Mouse (Mus musculus) kidney, embryonic 14.5 days (tissue): ENCODE results near the gene Sbno2. TPM values are rescaled to one million over a fixed set of nuclear protein-coding genes. Genes with fewer than 3 reads are reported as not detected.

Experiments
- ATAC-seq: fragments of 200-750 bp; cut with Nextera tagmentation; 2 replicates; pipeline ENCODE4 v1.8.0; 2017; ENCODE audit warnings: moderate number of reproducible peaks, mild to moderate bottlenecking, moderate TSS enrichment, moderate library complexity; ENCODE audit not compliant: low FRiP score, low TSS enrichment
- H3K27ac ChIP-seq: fragments of 300-500 bp; sonication (generic); 2 replicates; pipeline ENCODE4 v1.5.1; 2014; ENCODE audit warnings: low read depth, mild to moderate bottlenecking, low read length, moderate library complexity, mixed read lengths
- H3K27me3 ChIP-seq: fragments of 300-500 bp; sonication (generic); 2 replicates; pipeline ENCODE4 v1.6.1; 2014; ENCODE audit warnings: mild to moderate bottlenecking, low read length; ENCODE audit not compliant: control insufficient read depth, insufficient read depth
- H3K36me3 ChIP-seq: fragments of 300-500 bp; sonication (generic); 2 replicates; pipeline ENCODE4 v1.6.1; 2014; ENCODE audit warnings: low read length, mixed read lengths; ENCODE audit not compliant: control insufficient read depth, insufficient read depth
- H3K4me1 ChIP-seq: fragments of 300-500 bp; sonication (generic); 2 replicates; pipeline ENCODE4 v1.6.1; 2014; ENCODE audit warnings: low read length, mixed read lengths; ENCODE audit not compliant: control insufficient read depth, insufficient read depth
- H3K4me2 ChIP-seq: fragments of 300-500 bp; sonication (generic); replicated peaks from 2 replicates; pipeline ENCODE4 v1.6.1; 2014; ENCODE audit warnings: low read depth, mild to moderate bottlenecking, low read length
- H3K4me3 ChIP-seq: fragments of 300-500 bp; sonication (generic); 2 replicates; pipeline ENCODE4 v1.5.1; 2014; ENCODE audit warnings: mild to moderate bottlenecking, low read length
- H3K9ac ChIP-seq: fragments of 300-500 bp; sonication (generic); 2 replicates; pipeline ENCODE4 v1.6.1; 2014; ENCODE audit warnings: low read depth, mild to moderate bottlenecking, low read length, moderate library complexity
- H3K9me3 ChIP-seq: fragments of 300-500 bp; sonication (generic); 2 replicates; pipeline ENCODE4 v1.6.1; 2016; ENCODE audit warnings: low read length; ENCODE audit not compliant: control insufficient read depth
- WGBS: fragments of 180-500 bp; shearing (Covaris S2); extraction: QIAGEN DNeasy Blood & Tissue Kit; methylation state at CpG from one replicate; pipeline ENCODE4 v1.1.7; 2014; 5-methylcytosine and 5-hydroxymethylcytosine counted together
- polyA plus RNA-seq: library from polyadenylated mRNA; unstranded; fragments of >200 nt; fragmentation: Nextera tagmentation; extraction: Ambion mirVana; gene quantifications from 2 replicates; pipeline ENCODE4 v1.2.1, GENCODE M21; 2014

Gene Sbno2
- polyA plus RNA-seq, 1 experiment from 2014 or later, result 14.8 TPM

DNA sequence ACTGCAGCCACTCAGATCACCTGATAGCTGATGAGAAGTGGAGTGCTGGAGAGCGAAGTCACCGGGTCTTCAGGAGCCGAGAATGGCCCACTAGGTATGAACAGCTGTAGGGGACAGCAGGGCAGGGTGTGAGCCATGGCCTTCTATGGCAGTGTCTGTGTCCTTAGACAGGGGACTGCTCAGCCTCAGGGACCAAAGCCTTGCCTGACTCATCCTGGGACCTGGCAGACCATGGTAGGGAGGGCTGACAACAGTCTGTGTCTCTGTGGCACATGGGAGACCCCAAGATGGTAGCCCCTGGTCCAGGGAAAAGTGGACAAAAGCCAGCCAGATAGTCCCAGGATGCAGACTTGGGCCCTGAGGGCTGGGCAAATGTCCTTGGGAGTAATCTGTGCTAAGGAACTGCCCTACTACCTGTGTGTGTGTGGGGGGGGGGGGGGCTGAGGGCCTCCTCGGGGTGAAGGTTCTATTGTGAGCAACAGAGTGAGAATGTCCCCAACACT is 35.4 kb downstream of the Sbno2 start:
- Histone ChIP-seq H3K36me3 (peaks cover 4% of the 10 kb centered on the region; the same call in 1 of the 2 replicates), H3K4me2 (no peak overlapping the region), H3K27ac (no peak overlapping the region), H3K9ac (no peak overlapping the region), H3K4me3 (no peak overlapping the region), H3K9me3 (no peaks in the 10 kb centered on the region), H3K4me1 (peaks cover 23% of the 10 kb centered on the region), H3K27me3 (no peaks in the 10 kb centered on the region)
- WGBS, result 91% methylated on average over 4 of the region's 4 CpGs
- ATAC-seq, result no peak

DNA sequence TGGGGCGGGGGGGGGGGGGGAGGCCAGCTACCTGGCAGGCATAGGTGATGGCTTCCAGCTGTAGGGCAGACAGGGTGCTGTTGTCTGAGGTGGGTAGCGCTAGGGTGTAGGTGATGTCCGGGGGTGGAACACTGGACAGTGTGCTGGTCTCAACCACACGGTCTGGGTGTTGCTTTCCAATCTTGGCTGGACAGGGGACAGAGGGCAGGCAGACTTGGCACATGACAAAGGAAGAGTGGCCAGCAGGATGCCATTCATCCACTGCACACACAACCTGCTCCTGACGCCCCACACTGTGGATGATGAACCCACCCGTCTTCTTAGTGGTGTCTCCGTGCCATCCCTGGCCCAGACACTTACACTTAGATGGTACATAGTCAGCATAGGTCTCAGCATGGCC is 36.1 kb downstream of the Sbno2 start:
- no peak overlapping the region for H3K4me2 ChIP-seq
- H3K4me3 ChIP-seq, result no peak overlapping the region
- H3K27ac ChIP-seq, result no peak overlapping the region
- H3K36me3 ChIP-seq, result peaks cover 5% of the 10 kb centered on the region; the same call in 1 of the 2 replicates
- ATAC-seq, result no peak
- no peak overlapping the region for H3K9ac ChIP-seq
- H3K4me1 ChIP-seq, result peaks cover 21% of the 10 kb centered on the region
- no peaks in the 10 kb centered on the region for H3K9me3 ChIP-seq
- WGBS, result 92% methylated on average over 6 of the region's 7 CpGs
- no peaks in the 10 kb centered on the region for H3K27me3 ChIP-seq

DNA sequence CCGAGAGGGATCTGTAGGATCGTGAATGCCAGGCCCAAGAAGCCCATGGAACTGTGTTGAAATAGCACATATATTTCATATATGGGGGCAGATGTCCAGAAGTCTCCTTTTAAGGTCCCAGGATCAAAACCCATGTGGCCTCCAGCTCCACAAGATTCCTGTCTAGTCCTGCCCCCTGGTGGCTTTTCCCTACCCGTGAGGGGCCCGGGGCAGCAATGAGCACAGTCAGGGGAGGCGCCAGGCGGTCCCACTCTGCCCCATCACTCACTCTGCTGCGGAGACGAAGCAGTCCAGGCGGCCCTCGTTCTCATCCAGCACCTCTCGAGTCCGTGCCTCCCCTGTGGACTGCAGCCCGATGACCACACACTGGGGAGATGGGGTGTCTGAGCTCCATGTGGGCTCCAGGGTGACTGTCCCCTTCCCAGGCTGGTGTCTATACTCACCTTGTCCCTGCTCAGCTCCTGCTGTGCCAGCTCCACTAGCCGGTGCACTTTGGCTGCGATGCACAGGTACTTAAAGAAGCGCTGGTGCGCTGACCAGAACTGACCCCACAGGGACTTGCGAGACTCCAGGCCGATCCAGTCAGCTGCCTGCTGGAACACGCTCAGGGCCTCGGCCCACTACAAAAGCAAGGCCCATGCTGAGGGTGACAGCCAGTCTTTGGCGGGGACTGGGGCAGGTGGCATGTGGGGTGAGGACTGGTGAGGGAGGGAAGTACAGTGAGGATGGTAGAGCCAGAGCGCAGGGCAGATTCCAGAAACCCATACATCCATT is 41.3 kb downstream of the Sbno2 start:
- Histone ChIP-seq H3K9ac (no peak overlapping the region), H3K36me3 (peaks cover 45% of the 10 kb centered on the region; the same call in 1 of the 2 replicates), H3K9me3 (no peaks in the 10 kb centered on the region), H3K27me3 (no peaks in the 10 kb centered on the region), H3K4me3 (no peak overlapping the region), H3K27ac (no peak overlapping the region), H3K4me2 (no peak overlapping the region), H3K4me1 (no peaks in the 10 kb centered on the region)
- WGBS, result 70% methylated on average over 23 of the region's 23 CpGs
- ATAC-seq, result no peak

DNA sequence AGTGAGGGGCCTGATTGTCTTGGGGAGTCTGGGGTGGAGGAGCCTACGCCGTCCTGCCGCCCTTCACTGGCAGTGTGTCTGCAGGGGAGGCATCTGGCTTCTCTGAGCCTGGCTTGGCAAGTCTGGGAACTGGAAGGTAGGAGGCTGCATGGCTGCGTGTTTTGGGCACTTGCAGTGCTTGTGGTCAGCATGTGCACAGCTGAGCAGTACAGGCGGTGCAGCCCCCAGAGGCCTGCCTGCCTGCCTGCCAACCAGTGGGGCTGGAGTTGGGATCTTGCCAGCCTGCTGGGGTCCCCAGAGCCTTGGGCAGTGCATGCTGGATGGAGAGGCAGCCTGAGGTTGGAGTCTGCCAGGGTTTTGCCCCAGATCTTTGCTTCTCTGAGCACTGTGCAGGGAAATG is 42.3 kb downstream of the Sbno2 start:
- ATAC-seq, result no peak
- Histone ChIP-seq H3K9me3 (no peaks in the 10 kb centered on the region), H3K4me3 (no peak overlapping the region), H3K4me1 (no peaks in the 10 kb centered on the region), H3K4me2 (no peak overlapping the region), H3K9ac (no peak overlapping the region), H3K27ac (no peak overlapping the region), H3K27me3 (no peaks in the 10 kb centered on the region), H3K36me3 (peaks cover 51% of the 10 kb centered on the region)
- over 99% methylated on average over 5 of the region's 5 CpGs for WGBS

DNA sequence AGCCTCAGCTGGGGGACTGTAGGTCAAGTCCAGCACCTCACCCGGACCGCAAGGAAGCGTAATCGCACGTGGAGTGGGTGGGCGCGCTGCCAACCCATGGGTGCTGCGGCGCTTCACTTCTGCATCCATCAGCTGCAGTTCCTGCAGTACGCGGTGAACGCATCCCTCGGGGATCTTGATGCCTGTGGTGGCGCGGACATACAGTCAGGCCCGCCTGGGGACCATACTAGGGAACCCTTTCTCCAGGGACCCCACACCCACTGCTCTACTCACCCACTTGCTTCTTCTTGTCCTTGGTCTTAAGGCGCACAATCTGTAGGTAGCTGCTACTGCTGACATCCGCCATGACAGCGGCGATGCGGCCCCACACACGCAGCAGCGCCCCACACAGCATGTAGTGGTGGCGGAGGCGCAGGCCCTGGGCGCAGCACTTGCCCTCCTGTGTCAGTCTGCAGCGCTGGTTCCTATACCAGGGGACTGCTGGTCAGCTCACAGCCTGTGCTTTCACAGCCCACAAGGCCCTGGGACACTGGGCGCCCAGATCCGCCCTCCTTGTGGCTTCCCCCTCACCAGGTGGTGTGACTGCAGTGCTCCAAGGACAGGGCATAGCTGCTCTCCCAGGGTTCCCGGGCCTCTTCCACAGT is 47.6 kb downstream of the Sbno2 start:
- H3K27ac ChIP-seq, result no peak overlapping the region
- no peak for ATAC-seq
- peaks cover 9% of the 10 kb centered on the region for H3K4me1 ChIP-seq
- H3K9me3 ChIP-seq, result no peaks in the 10 kb centered on the region
- H3K4me3 ChIP-seq, result no peak overlapping the region
- H3K27me3 ChIP-seq, result no peaks in the 10 kb centered on the region
- no peak overlapping the region for H3K4me2 ChIP-seq
- H3K36me3 ChIP-seq, result peaks cover 62% of the 10 kb centered on the region
- WGBS, result 85% methylated on average over 30 of the region's 30 CpGs
- H3K9ac ChIP-seq, result no peak overlapping the region

DNA sequence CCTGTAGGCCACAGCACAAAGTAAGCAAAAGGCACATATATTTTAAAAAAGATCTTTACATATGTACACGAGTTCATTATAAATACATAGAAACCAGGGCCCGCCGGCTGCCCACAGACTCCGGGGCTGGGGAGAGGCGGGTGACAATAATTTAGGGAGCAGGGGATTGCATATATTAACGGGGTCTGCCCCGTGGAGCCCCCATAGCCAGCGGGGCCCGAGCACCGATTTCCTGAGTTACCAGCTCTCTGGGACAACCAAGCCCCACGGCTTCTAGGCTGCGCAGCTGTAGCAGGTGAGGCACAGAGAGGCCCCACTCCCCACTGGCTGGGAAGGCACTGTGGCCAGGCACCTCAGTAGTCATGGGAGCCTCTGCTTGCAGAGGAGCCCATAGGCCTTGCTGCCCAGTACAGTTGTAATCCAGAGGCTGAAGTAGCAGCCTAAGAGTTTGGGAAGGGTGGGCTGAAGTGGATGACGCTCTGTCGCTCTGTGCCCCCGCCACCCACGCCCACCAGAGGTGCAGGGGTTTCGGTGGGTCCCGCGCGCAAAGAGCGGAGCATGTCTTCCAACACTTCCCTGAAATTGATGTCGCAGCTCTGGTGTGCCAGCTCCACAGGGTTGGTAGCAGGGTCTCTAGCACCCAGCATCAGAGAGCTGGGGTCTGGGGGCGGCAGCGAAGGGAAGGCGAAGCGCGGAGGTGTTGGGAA is 48.2 kb downstream of the Sbno2 start:
- peaks cover 14% of the 10 kb centered on the region for H3K4me1 ChIP-seq
- ATAC-seq, result no peak
- H3K9me3 ChIP-seq, result no peaks in the 10 kb centered on the region
- H3K27me3 ChIP-seq, result no peaks in the 10 kb centered on the region
- WGBS, result 88% methylated on average over 27 of the region's 27 CpGs
- peaks cover 55% of the 10 kb centered on the region for H3K36me3 ChIP-seq
- no peak overlapping the region for H3K27ac ChIP-seq
- no peak overlapping the region for H3K4me3 ChIP-seq
- no peak overlapping the region for H3K9ac ChIP-seq
- H3K4me2 ChIP-seq, result no peak overlapping the region

DNA sequence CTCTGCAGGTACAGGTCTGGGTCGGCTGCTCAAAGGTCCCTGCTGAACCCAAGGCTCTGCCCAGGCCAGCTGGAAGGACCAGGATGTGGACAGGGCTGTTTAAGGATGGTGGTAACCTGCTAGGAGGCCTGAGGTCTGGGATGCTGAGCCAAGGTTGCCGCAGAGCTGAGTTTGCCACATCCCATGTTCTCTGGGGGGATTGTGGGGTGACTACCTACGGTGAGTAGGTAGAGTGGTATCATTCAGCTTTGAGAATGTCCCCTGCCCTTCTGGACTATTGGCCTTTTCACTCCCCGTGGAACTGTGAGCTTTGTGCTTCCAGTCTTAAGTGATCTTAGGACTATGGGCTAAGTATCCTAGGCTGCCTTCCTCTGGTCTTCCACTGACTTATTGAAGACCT is 48.9 kb downstream of the Sbno2 start:
- WGBS, result 88% methylated on average over 4 of the region's 4 CpGs
- H3K4me3 ChIP-seq, result no peak overlapping the region
- H3K27me3 ChIP-seq, result no peaks in the 10 kb centered on the region
- H3K36me3 ChIP-seq, result peaks cover 50% of the 10 kb centered on the region
- H3K4me2 ChIP-seq, result no peak overlapping the region
- no peak overlapping the region for H3K9ac ChIP-seq
- H3K27ac ChIP-seq, result no peak overlapping the region
- H3K4me1 ChIP-seq, result peaks cover 17% of the 10 kb centered on the region
- ATAC-seq, result no peak
- no peaks in the 10 kb centered on the region for H3K9me3 ChIP-seq

DNA sequence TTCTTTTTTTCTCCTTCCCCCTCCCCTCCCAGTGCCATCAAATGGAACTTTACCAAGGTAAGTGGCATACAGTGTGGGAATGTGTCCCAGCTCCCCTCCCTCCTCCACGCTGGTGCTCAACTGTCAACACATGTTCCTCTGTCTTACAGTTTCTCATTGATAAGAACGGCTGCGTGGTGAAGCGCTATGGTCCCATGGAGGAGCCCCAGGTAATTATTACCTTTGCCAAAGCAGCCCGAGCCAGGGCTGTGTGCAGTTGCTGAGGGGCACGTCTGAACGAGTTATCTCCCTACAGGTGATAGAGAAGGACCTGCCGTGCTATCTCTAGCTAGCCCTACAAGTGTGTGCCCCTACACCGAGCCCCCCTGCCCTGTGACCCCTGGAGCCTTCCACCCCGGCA is 49.5 kb downstream of the Sbno2 start:
- Histone ChIP-seq H3K4me2 (no peak overlapping the region), H3K27ac (no peak overlapping the region), H3K9ac (no peak overlapping the region), H3K4me1 (peaks cover 17% of the 10 kb centered on the region), H3K27me3 (no peaks in the 10 kb centered on the region), H3K36me3 (peaks cover 45% of the 10 kb centered on the region), H3K9me3 (no peaks in the 10 kb centered on the region), H3K4me3 (no peak overlapping the region)
- WGBS, result 87% methylated on average over 9 of the region's 10 CpGs
- no peak for ATAC-seq
